Mouse (Mus musculus) kidney, embryonic 16.5 days (tissue): ENCODE measurements around the gene Myrfl. TPM values are rescaled to one million over a fixed set of nuclear protein-coding genes. Genes with fewer than 3 reads are reported as not detected.

Experiments
- ATAC-seq: fragments of 200-750 bp; cut with Nextera tagmentation; 2 replicates; pipeline ENCODE4 v1.8.0; 2017; ENCODE audit warnings: moderate TSS enrichment; ENCODE audit not compliant: low FRiP score, low TSS enrichment
- H3K27ac ChIP-seq: fragments of 300-500 bp; sonication (generic); 2 replicates; pipeline ENCODE4 v1.5.1; 2014; ENCODE audit warnings: low read length
- H3K27me3 ChIP-seq: fragments of 300-500 bp; sonication (generic); 2 replicates; pipeline ENCODE4 v1.6.1; 2014; ENCODE audit warnings: low read length, control low read depth, mixed read lengths; ENCODE audit not compliant: insufficient read depth
- H3K36me3 ChIP-seq: fragments of 300-500 bp; sonication (generic); 2 replicates; pipeline ENCODE4 v1.6.1; 2014; ENCODE audit warnings: low read length, control low read depth, mixed read lengths; ENCODE audit not compliant: insufficient read depth
- H3K4me1 ChIP-seq: fragments of 300-500 bp; sonication (generic); 2 replicates; pipeline ENCODE4 v1.6.1; 2014; ENCODE audit warnings: low read length, control low read depth, mixed read lengths; ENCODE audit not compliant: insufficient read depth
- H3K4me2 ChIP-seq: fragments of 300-500 bp; sonication (generic); replicated peaks from 2 replicates; pipeline ENCODE4 v1.6.1; 2014; ENCODE audit warnings: low read depth, low read length
- H3K4me3 ChIP-seq: fragments of 300-500 bp; sonication (generic); 2 replicates; pipeline ENCODE4 v1.5.1; 2014; ENCODE audit warnings: mild to moderate bottlenecking, low read length
- H3K9ac ChIP-seq: fragments of 300-500 bp; sonication (generic); replicated peaks from 2 replicates; pipeline ENCODE4 v1.6.1; 2014; ENCODE audit warnings: low read length
- H3K9me3 ChIP-seq: fragments of 300-500 bp; sonication (generic); 2 replicates; pipeline ENCODE4 v1.6.1; 2016; ENCODE audit warnings: low read length, control low read depth
- WGBS: fragments of 180-500 bp; shearing (Covaris S2); extraction: QIAGEN DNeasy Blood & Tissue Kit; methylation state at CpG from one replicate; pipeline ENCODE4 v1.1.7; 2014; 5-methylcytosine and 5-hydroxymethylcytosine counted together
- polyA plus RNA-seq: library from polyadenylated mRNA; unstranded; fragments of >200 nt; fragmentation: Nextera tagmentation; extraction: Ambion mirVana; gene quantifications from 2 replicates; pipeline ENCODE4 v1.2.1, GENCODE M21; 2015

Myrfl gene
- polyA plus RNA-seq, 1 experiment from 2014 or later: 0.06 TPM

GRCm38 (mm10) chr10:116802178-116802794 lies 94.4 kb downstream of the Myrfl start:
- H3K4me2 ChIP-seq: no peak overlapping the region

DNA sequence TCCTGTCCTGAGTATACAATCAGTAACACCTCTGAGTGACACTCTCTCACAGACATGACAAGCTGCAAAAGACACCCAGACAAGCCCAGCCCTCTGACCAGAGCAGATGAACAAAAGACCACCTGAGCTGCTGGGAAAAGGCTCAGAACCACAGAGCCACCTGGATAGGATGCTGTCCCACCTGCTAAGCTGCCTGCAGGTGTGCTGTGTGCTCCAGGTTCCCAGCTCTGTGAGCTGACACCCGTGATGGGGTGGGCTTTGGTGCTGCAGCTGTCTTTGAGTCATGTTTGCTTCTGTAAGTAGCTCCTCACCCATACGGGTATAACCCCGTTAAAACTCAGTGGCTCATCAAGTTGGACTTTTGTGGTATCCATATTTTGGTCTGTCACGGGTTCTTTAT lies 95.4 kb downstream of the Myrfl start:
- no peak for ATAC-seq
- Histone ChIP-seq H3K36me3 (no peaks in the 10 kb centered on the region), H3K4me1 (no peaks in the 10 kb centered on the region), H3K27me3 (no peaks in the 10 kb centered on the region), H3K4me3 (no peak overlapping the region), H3K27ac (no peak overlapping the region), H3K4me2 (no peak overlapping the region), H3K9me3 (no peaks in the 10 kb centered on the region), H3K9ac (no peak overlapping the region)
- 61% methylated on average over 4 of the region's 4 CpGs for WGBS

More at GRCm38 (mm10) chr10:116802178-116802794, 94.4 kb downstream of the Myrfl start:
- Histone ChIP-seq H3K9me3 (no peaks in the 10 kb centered on the region), H3K27me3 (no peaks in the 10 kb centered on the region), H3K27ac (no peak overlapping the region), H3K4me3 (no peak overlapping the region), H3K4me1 (no peaks in the 10 kb centered on the region), H3K36me3 (no peaks in the 10 kb centered on the region), H3K9ac (no peak overlapping the region)
- no peak for ATAC-seq
- 50% methylated on average over 5 of the region's 5 CpGs for WGBS

GRCm38 (mm10) chr10:116796066-116796465 lies 100.7 kb downstream of the Myrfl start:
- 69% methylated on average over 6 of the region's 6 CpGs for WGBS
- no peak for ATAC-seq

GRCm38 (mm10) chr10:116789096-116789495 lies 107.6 kb downstream of the Myrfl start:
- no peaks in the 10 kb centered on the region for H3K9me3 ChIP-seq
- no peak overlapping the region for H3K4me2 ChIP-seq
- H3K4me3 ChIP-seq: no peak overlapping the region
- no peak overlapping the region for H3K27ac ChIP-seq
- H3K9ac ChIP-seq: no peak overlapping the region
- no peaks in the 10 kb centered on the region for H3K4me1 ChIP-seq
- no peak for ATAC-seq
- no peaks in the 10 kb centered on the region for H3K27me3 ChIP-seq
- H3K36me3 ChIP-seq: no peaks in the 10 kb centered on the region

More at GRCm38 (mm10) chr10:116796066-116796465, 100.7 kb downstream of the Myrfl start:
- no peaks in the 10 kb centered on the region for H3K27me3 ChIP-seq
- no peaks in the 10 kb centered on the region for H3K36me3 ChIP-seq
- no peaks in the 10 kb centered on the region for H3K4me1 ChIP-seq
- H3K4me2 ChIP-seq: no peak overlapping the region
- H3K9me3 ChIP-seq: no peaks in the 10 kb centered on the region
- no peak overlapping the region for H3K4me3 ChIP-seq
- H3K9ac ChIP-seq: no peak overlapping the region
- H3K27ac ChIP-seq: no peak overlapping the region

DNA sequence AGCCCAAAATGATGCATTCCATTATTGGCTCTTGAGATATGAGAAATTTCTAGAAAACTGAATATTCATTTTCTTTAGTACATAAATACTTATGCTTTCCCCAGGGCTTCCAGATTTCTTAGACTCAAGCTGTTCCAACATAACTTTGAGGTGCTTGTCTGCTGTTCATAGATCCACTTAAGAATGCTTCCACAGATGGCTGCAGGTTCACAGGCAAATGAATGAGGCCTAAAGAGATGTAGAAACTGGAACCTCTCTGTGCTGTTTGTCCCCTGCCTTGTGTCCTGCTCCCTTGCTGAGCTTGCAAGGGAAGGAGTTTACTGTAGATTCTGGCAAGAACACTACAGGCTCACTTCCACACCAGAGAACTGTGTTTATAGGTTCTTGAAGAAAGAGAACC lies 108.3 kb downstream of the Myrfl start:
- ATAC-seq: no peak
- Histone ChIP-seq H3K36me3 (no peaks in the 10 kb centered on the region), H3K4me3 (no peak overlapping the region), H3K27me3 (no peaks in the 10 kb centered on the region), H3K4me1 (no peaks in the 10 kb centered on the region), H3K4me2 (no peak overlapping the region), H3K9me3 (no peaks in the 10 kb centered on the region), H3K27ac (no peak overlapping the region), H3K9ac (no peak overlapping the region)

DNA sequence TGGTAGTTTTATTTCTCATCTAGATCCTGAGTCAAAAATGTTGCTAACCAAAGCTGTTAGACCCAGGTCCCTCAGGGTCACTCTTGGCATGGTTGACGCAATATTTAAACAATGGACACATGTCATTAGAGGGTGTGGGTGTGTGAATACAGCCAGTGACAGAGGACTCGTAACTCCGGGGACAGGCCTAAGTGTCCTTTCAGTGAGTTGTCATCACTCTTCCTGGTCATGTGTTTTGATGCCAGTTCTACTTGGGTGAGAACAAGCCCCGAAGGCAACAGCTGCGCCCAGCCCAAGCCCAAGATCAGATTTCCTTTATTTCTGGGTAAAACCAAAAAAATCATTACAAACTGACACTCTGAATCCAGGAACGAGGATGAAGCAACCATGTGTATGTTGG lies 112.6 kb downstream of the Myrfl start:
- Histone ChIP-seq H3K9me3 (no peaks in the 10 kb centered on the region), H3K9ac (no peak overlapping the region), H3K27me3 (no peaks in the 10 kb centered on the region), H3K4me1 (no peaks in the 10 kb centered on the region), H3K4me2 (no peak overlapping the region), H3K36me3 (no peaks in the 10 kb centered on the region), H3K4me3 (no peak overlapping the region), H3K27ac (no peak overlapping the region)
- 65% methylated on average over 6 of the region's 6 CpGs for WGBS
- ATAC-seq: no peak

GRCm38 (mm10) chr10:116783020-116783419 lies 113.7 kb downstream of the Myrfl start:
- Histone ChIP-seq H3K27me3 (no peaks in the 10 kb centered on the region), H3K4me2 (no peak overlapping the region), H3K9me3 (no peaks in the 10 kb centered on the region), H3K9ac (no peak overlapping the region), H3K4me1 (no peaks in the 10 kb centered on the region), H3K4me3 (no peak overlapping the region), H3K27ac (no peak overlapping the region), H3K36me3 (no peaks in the 10 kb centered on the region)
- 76% methylated on average over 3 of the region's 5 CpGs for WGBS
- ATAC-seq: no peak

GRCm38 (mm10) chr10:116777947-116778346 lies 118.8 kb downstream of the Myrfl start:
- H3K4me1 ChIP-seq: no peaks in the 10 kb centered on the region

GRCm38 (mm10) chr10:116776846-116777245 lies 119.9 kb downstream of the Myrfl start:
- ATAC-seq: no peak
- Histone ChIP-seq H3K27me3 (no peaks in the 10 kb centered on the region), H3K4me1 (peaks cover 4% of the 10 kb centered on the region; the same call in 1 of the 2 replicates), H3K9me3 (no peaks in the 10 kb centered on the region), H3K4me3 (no peak overlapping the region), H3K36me3 (no peaks in the 10 kb centered on the region), H3K4me2 (no peak overlapping the region), H3K27ac (no peak overlapping the region), H3K9ac (no peak overlapping the region)
- 82% methylated on average over 14 of the region's 14 CpGs for WGBS

More at GRCm38 (mm10) chr10:116777947-116778346, 118.8 kb downstream of the Myrfl start:
- Histone ChIP-seq H3K9ac (no peak overlapping the region), H3K9me3 (no peaks in the 10 kb centered on the region), H3K4me2 (no peak overlapping the region), H3K4me3 (no peak overlapping the region), H3K27ac (no peak overlapping the region), H3K27me3 (no peaks in the 10 kb centered on the region), H3K36me3 (no peaks in the 10 kb centered on the region)
- ATAC-seq: no peak
- WGBS: 94% methylated on average over 8 of the region's 8 CpGs

- H3K4me1 ChIP-seq: peaks cover 10% of the 10 kb centered on the region; the same call in 1 of the 2 replicates
- 45% methylated on average over 15 of the region's 15 CpGs for WGBS
- H3K36me3 ChIP-seq: no peaks in the 10 kb centered on the region
- no peaks in the 10 kb centered on the region for H3K27me3 ChIP-seq
- H3K4me3 ChIP-seq: no peak overlapping the region
- H3K9ac ChIP-seq: no peak overlapping the region
- H3K9me3 ChIP-seq: no peaks in the 10 kb centered on the region
- no peak overlapping the region for H3K4me2 ChIP-seq
- no peak for ATAC-seq
- H3K27ac ChIP-seq: no peak overlapping the region
These were observed 122.6 kb downstream of the Myrfl start for GRCm38 (mm10) chr10:116773846-116774750.
